Mouse (Mus musculus): ENCODE measurements around the gene Patz1.

DNA sequence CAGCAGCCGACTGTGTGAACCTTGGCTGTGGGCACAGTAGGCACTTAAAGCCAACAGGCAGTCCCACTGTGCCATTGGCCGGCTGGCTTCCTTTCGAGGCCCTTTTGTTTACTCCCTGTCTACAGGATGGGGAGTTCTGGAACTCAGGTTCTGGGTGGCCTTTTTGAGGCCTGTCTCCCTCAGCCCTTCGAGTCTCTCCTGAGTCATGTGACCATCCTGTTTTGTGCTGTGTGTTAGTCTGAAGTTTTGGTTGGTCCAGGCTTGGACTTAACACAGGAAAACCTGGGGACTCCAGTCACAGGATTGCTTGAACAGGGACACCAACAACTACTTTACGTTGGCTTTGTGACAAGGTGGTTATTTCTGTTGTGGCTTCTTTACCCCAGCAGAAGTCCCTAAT lies 7.4 kb downstream of the Patz1 start:
- TF ChIP-seq CTCF (IDR thresholded peaks at IDR 0.05; ENCODE audit: borderline replicate concordance, insufficient read depth, low read depth, low read length) = no peak
- no peak for TF ChIP-seq POLR2A (IDR thresholded peaks at IDR 0.05; ENCODE audit: borderline replicate concordance, insufficient read depth, low read length)

Data from cerebellum, adult 2 months (tissue).